8 mouse cellular contexts compared by ENCODE assay signal in the genomic region with DNA sequence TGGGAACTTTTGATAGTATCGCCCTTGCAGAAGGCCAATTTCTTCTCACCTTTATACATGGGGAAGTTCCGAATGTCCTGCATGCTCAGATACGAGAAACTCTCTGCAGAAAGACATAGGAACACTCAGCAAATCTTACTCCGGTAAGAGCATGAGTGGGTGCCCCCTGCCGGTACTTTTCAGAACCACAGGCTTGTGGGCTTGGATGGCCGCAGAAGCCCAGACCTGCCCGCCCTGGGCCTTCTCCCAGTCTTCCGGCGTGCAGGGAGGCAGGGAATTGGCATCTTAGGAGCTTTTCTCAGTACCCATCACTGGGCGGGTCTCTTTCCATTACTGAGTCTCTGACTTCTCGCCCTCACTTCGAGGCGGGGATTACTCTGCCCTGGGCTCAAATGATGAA. TPM values are rescaled to one million over a fixed set of nuclear protein-coding genes. Genes with fewer than 3 reads are reported as not detected.
A peak's percentile ranks its signal among the peaks of the same experiment; 100 is the strongest.
DNase-seq lines count a peak whose midpoint lies in the region; ATAC-seq lines count a peak whose summit lies in the region.

No protein-coding gene starts in this region.

- H3K27me3 ChIP-seq in embryonic facial prominence, embryonic 12.5 days: peaks cover 44% of the 10 kb centered on the region
- H3K27me3 ChIP-seq in heart, embryonic 11.5 days (ENCODE audit: control insufficient read depth, insufficient read depth, low read length): peaks cover 25% of the 10 kb centered on the region
- H3K27me3 ChIP-seq in kidney, embryonic 14.5 days (ENCODE audit: control insufficient read depth, insufficient read depth, low read length): peaks cover 37% of the 10 kb centered on the region
- no peaks in the 10 kb centered on the region for H3K27me3 ChIP-seq in splenic B cell, adult 2 months (ENCODE audit: control insufficient read depth, insufficient read depth, low read length, poor library complexity, severe bottlenecking)

- no peak overlapping the region for H3K4me3 ChIP-seq in embryonic facial prominence, embryonic 12.5 days
- no peak overlapping the region for H3K4me3 ChIP-seq in heart, embryonic 11.5 days (ENCODE audit: low read depth, low read length)
- no peak overlapping the region for H3K4me3 ChIP-seq in kidney, embryonic 14.5 days (ENCODE audit: low read length)

- H3K36me3 ChIP-seq in embryonic facial prominence, embryonic 12.5 days: no peaks in the 10 kb centered on the region
- no peaks in the 10 kb centered on the region for H3K36me3 ChIP-seq in heart, embryonic 11.5 days (ENCODE audit: control insufficient read depth, insufficient read depth, low read length)
- no peaks in the 10 kb centered on the region for H3K36me3 ChIP-seq in kidney, embryonic 14.5 days (ENCODE audit: control insufficient read depth, insufficient read depth, low read length)
- no peaks in the 10 kb centered on the region for H3K36me3 ChIP-seq in splenic B cell, adult 2 months (ENCODE audit: control insufficient read depth, insufficient read depth, low read length, poor library complexity, severe bottlenecking)

- H3K27ac ChIP-seq in embryonic facial prominence, embryonic 12.5 days: no peak overlapping the region
- H3K27ac ChIP-seq in heart, embryonic 11.5 days (ENCODE audit: low read depth, low read length): no peak overlapping the region
- H3K27ac ChIP-seq in kidney, embryonic 14.5 days (ENCODE audit: low read depth, low read length): no peak overlapping the region

- ATAC-seq in embryonic facial prominence, embryonic 12.5 days (ENCODE audit: insufficient number of reproducible peaks, insufficient read depth, low FRiP score, low TSS enrichment): no peak
- no peak for ATAC-seq in heart, embryonic 11.5 days (replicated peaks; ENCODE audit: insufficient number of reproducible peaks, low FRiP score, low TSS enrichment)
- peak; percentile 30; the same call in 1 of the 2 replicates for ATAC-seq in kidney, embryonic 14.5 days (ENCODE audit: low FRiP score, low TSS enrichment)
- peak; percentile 53; the same call in 1 of the 2 replicates for ATAC-seq in monocyte, adult 5-6 weeks (replicated peaks; ENCODE audit: insufficient number of reproducible peaks, low FRiP score, low TSS enrichment, poor library complexity, severe bottlenecking)

- peak; percentile 90 for DNase-seq in 3T3-L1 (ENCODE audit: low read depth, low spot score)
- peak; percentile 86 to 89 for DNase-seq in adrenal gland, postnatal 36 days
- DNase-seq in liver: peak; percentile 78
- peak; percentile 74 for DNase-seq in splenic B cell, adult 2 months (ENCODE audit: low read depth, low spot score)

- WGBS in embryonic facial prominence, embryonic 12.5 days: 2% methylated on average over 13 of the region's 13 CpGs
- WGBS in heart, embryonic 11.5 days (ENCODE audit: insufficient replicate concordance): 3% methylated on average over 13 of the region's 13 CpGs
- WGBS in kidney, embryonic 14.5 days: 2% methylated on average over 13 of the region's 13 CpGs

- H3K4me1 ChIP-seq in embryonic facial prominence, embryonic 12.5 days: peaks cover 12% of the 10 kb centered on the region
- peaks cover 9% of the 10 kb centered on the region; the same call in 1 of the 2 replicates for H3K4me1 ChIP-seq in heart, embryonic 11.5 days (ENCODE audit: control insufficient read depth, insufficient read depth, low read length)
- H3K4me1 ChIP-seq in kidney, embryonic 14.5 days (ENCODE audit: control insufficient read depth, insufficient read depth, low read length): peaks cover 5% of the 10 kb centered on the region; the same call in 1 of the 2 replicates

- H3K4me2 ChIP-seq in embryonic facial prominence, embryonic 12.5 days (replicated peaks): 0 out of 2 replicates have a peak overlapping the region, but pooled peaks have one; percentile 2
- peak overlapping the region; percentile 52 for H3K4me2 ChIP-seq in heart, embryonic 11.5 days
- H3K4me2 ChIP-seq in kidney, embryonic 14.5 days (replicated peaks; ENCODE audit: low read depth, low read length): peak overlapping the region; percentile 21; the same call in 1 of the 2 replicates

- H3K9ac ChIP-seq in embryonic facial prominence, embryonic 12.5 days: no peak overlapping the region
- H3K9ac ChIP-seq in heart, embryonic 11.5 days (ENCODE audit: low read depth, low read length): no peak overlapping the region
- H3K9ac ChIP-seq in kidney, embryonic 14.5 days (ENCODE audit: low read depth, low read length): no peak overlapping the region

- no peaks in the 10 kb centered on the region for H3K9me3 ChIP-seq in embryonic facial prominence, embryonic 12.5 days
- no peaks in the 10 kb centered on the region for H3K9me3 ChIP-seq in heart, embryonic 11.5 days (replicated peaks; ENCODE audit: control insufficient read depth, low read length)
- H3K9me3 ChIP-seq in kidney, embryonic 14.5 days (ENCODE audit: control insufficient read depth, low read length): no peaks in the 10 kb centered on the region

RNA-seq across cellular contexts. Expression of a gene that starts 33.6 kb away (rescaled TPM):
- 1 to 10 TPM; 2.6 to 3.4 TPM for total RNA-seq in adrenal gland, postnatal 36 days (2021)
- 2.8 and 3.3 TPM in 2 replicates for polyA plus RNA-seq in embryonic facial prominence, embryonic 12.5 days (2016; fragmentation: Nextera tagmentation; extraction: Ambion mirVana)
- polyA plus RNA-seq in heart, embryonic 11.5 days (2014; fragmentation: Nextera tagmentation; extraction: Ambion mirVana): 0.94 and 1.1 TPM in 2 replicates
- polyA plus RNA-seq in kidney, embryonic 14.5 days (2014; fragmentation: Nextera tagmentation; extraction: Ambion mirVana): 5.2 and 8.7 TPM in 2 replicates
- total RNA-seq in monocyte, adult 5-6 weeks (2017): 5.3 to 9.1 TPM (median 6.8 TPM) in 3 replicates

RNA-seq across cellular contexts. Expression of a gene that starts 44.4 kb away (rescaled TPM):
- not detected for total RNA-seq in adrenal gland, postnatal 36 days (2021)
- polyA plus RNA-seq in embryonic facial prominence, embryonic 12.5 days (2016; fragmentation: Nextera tagmentation; extraction: Ambion mirVana): 1.3 and 1.4 TPM in 2 replicates
- polyA plus RNA-seq in heart, embryonic 11.5 days (2014; fragmentation: Nextera tagmentation; extraction: Ambion mirVana): not detected in 2 replicates
- not detected in 2 replicates for polyA plus RNA-seq in kidney, embryonic 14.5 days (2014; fragmentation: Nextera tagmentation; extraction: Ambion mirVana)
- total RNA-seq in monocyte, adult 5-6 weeks (2017): not detected in 3 replicates

Comparison
In these comparisons a context has a peak if more than half of its experiments do, and no peak if none do; other contexts are left out.
1. ATAC-seq: peak in kidney, embryonic 14.5 days (single experiment) and monocyte, adult 5-6 weeks (single experiment); none in embryonic facial prominence, embryonic 12.5 days (single experiment) and heart, embryonic 11.5 days (single experiment).
2. H3K4me2 ChIP-seq: peak in every context shown above with its lines; median percentile 52 in heart, embryonic 11.5 days; 21 in kidney, embryonic 14.5 days; 2 in embryonic facial prominence, embryonic 12.5 days.
3. Peak in every context shown above with its lines, with median percentiles within 50 percentile points of each other: DNase-seq.